Mouse (Mus musculus): ENCODE measurements at regions not wholly inside any gene's neighbourhood (a gene's known extent, or its start where the extent isn't known, plus 50 kb on each side); places are given as distances from the start of the nearest gene placed in this dataset.

DNA sequence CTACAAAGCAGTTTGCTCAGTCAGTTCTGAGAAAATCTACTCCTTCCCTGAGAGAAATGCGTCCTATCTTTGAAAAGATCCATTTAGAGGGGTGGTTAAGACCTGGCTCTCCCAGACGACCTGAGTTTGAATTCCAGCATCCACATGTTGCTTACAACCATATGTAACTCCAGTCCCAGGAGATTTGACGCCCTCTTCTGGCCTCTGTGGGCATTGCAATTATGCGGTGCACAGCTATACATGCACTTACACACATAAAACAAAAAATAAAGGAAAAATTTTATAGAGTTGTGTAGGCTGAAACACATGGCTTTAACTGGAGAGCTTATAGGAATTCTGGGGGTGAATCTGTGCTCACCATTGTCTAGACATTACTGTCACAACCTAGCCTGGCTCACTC lies 281.0 kb downstream of the Adra2a start:
- Histone ChIP-seq H3K4me1 (ENCODE audit: control insufficient read depth in 1 of 2, insufficient read depth in 2 of 2, low read length in 2 of 2) (no peaks in the 10 kb centered on the region), H3K27ac (ENCODE audit: control insufficient read depth, low read depth, low read length) (no peak overlapping the region), H3K36me3 (ENCODE audit: control insufficient read depth in 1 of 2, insufficient read depth in 2 of 2, low read length in 2 of 2) (no peaks in the 10 kb centered on the region), H3K9ac (ENCODE audit: control insufficient read depth, low read depth, low read length, poor library complexity, severe bottlenecking) (no peak overlapping the region), H3K4me3 (ENCODE audit: control insufficient read depth in 1 of 2, insufficient read depth in 1 of 2, low read depth in 2 of 2, low read length in 2 of 2) (no peak overlapping the region), H3K27me3 (ENCODE audit: control insufficient read depth in 1 of 2, insufficient read depth in 2 of 2, low read length in 2 of 2) (no peaks in the 10 kb centered on the region; a peak in 1 of 4 replicates), H3K9me3 (replicated peaks; ENCODE audit: insufficient read depth, low read length) (no peaks in the 10 kb centered on the region), H3K79me2 (ENCODE audit: control insufficient read depth, insufficient read depth, low read length, poor library complexity) (no peaks in the 10 kb centered on the region)
- TF ChIP-seq GABPA (IDR thresholded peaks at IDR 0.05; ENCODE audit: low read depth, low read length) (no peak), POLR2AphosphoS5 (IDR thresholded peaks at IDR 0.05; ENCODE audit: borderline replicate concordance, low read depth, low read length) (no peak), MYC (IDR thresholded peaks at IDR 0.05; ENCODE audit: low read depth, low read length) (no peak), MAX (IDR thresholded peaks at IDR 0.05; ENCODE audit: low read length) (no peak), ZC3H11A (IDR thresholded peaks at IDR 0.05; ENCODE audit: low read depth, low read length) (peak; percentile 57), NELFE (IDR thresholded peaks at IDR 0.05; ENCODE audit: low read depth, low read length) (no peak), ETS1 (IDR thresholded peaks at IDR 0.05; ENCODE audit: low read depth, low read length) (no peak), JUND (IDR thresholded peaks at IDR 0.05; ENCODE audit: low read depth, low read length) (no peak), ZKSCAN1 (IDR thresholded peaks at IDR 0.05; ENCODE audit: low read depth, low read length) (no peak), ZNF384 (IDR thresholded peaks at IDR 0.05; ENCODE audit: low read depth, low read length) (no peak), ZMIZ1 (IDR thresholded peaks at IDR 0.05; ENCODE audit: low read depth, low read length) (no peak), SMC3 (IDR thresholded peaks at IDR 0.05; ENCODE audit: low read depth, low read length) (peak; percentile 63), CHD2 (IDR thresholded peaks at IDR 0.05; ENCODE audit: low read length) (no peak), RAD21 (IDR thresholded peaks at IDR 0.05; ENCODE audit: low read depth, low read length) (peak; percentile 58), KAT2A (conservative IDR thresholded peaks at IDR 0.05; ENCODE audit: low read depth, low read length) (no peak), HCFC1 (IDR thresholded peaks at IDR 0.05; ENCODE audit: low read depth, low read length) (no peak), TCF12 (IDR thresholded peaks at IDR 0.05; ENCODE audit: low read depth, low read length) (no peak), USF2 (IDR thresholded peaks at IDR 0.05; ENCODE audit: borderline replicate concordance in 1 of 2, insufficient read depth in 1 of 2, low read depth in 1 of 2, low read length in 2 of 2) (no peak), POLR2A (IDR thresholded peaks at IDR 0.05; ENCODE audit: control insufficient read depth in 1 of 2, insufficient read depth in 1 of 2, low read depth in 1 of 2, low read length in 2 of 2, poor library complexity in 1 of 2) (no peak), TAL1 (IDR thresholded peaks at IDR 0.05; ENCODE audit: low read length) (no peak), RCOR1 (IDR thresholded peaks at IDR 0.05; ENCODE audit: low read depth, low read length) (no peak), CTCF (IDR thresholded peaks at IDR 0.05 in 2 of 3, conservative IDR thresholded peaks at IDR 0.05 in 1 of 3; ENCODE audit: control insufficient read depth in 1 of 3, insufficient read depth in 1 of 3, low read depth in 2 of 3, low read length in 3 of 3, poor library complexity in 1 of 3, severe bottlenecking in 1 of 3) (peak; percentile 41 to 56 (median 44); a peak in 4 of 6 replicates)
- DNase-seq (ENCODE audit: low read depth, low spot score), result peak; percentile 37

DNA sequence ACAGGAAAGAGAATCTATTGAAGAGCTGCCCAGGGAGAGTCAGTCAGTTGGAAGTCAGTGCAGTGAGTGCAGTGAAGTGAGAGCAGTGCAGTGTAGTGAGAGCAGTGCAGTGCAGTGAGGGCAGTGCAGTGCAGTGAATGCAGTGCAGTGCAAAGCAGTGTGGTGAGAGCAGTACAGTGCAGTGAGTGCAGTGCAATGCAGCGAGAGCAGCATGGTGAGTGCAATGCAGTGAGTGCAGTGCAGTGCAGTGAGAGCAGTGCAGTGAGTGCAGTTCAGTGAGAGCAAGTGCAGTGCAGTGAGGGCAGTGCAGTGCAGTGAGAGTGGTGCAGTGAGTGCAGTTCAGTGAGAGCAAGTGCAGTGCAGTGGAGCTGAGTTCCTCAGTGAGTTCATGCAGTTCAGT lies 288.2 kb downstream of the Adra2a start:
- no peak for DNase-seq (ENCODE audit: low read depth, low spot score)
- Histone ChIP-seq H3K4me1 (ENCODE audit: control insufficient read depth in 1 of 2, insufficient read depth in 2 of 2, low read length in 2 of 2) (no peaks in the 10 kb centered on the region), H3K27ac (ENCODE audit: control insufficient read depth, low read depth, low read length) (no peak overlapping the region), H3K4me3 (ENCODE audit: control insufficient read depth in 1 of 2, insufficient read depth in 1 of 2, low read depth in 2 of 2, low read length in 2 of 2) (no peak overlapping the region), H3K9ac (ENCODE audit: control insufficient read depth, low read depth, low read length, poor library complexity, severe bottlenecking) (no peak overlapping the region), H3K36me3 (ENCODE audit: control insufficient read depth in 1 of 2, insufficient read depth in 2 of 2, low read length in 2 of 2) (no peaks in the 10 kb centered on the region), H3K27me3 (ENCODE audit: control insufficient read depth in 1 of 2, insufficient read depth in 2 of 2, low read length in 2 of 2) (no peaks in the 10 kb centered on the region; a peak in 2 of 4 replicates), H3K9me3 (replicated peaks; ENCODE audit: insufficient read depth, low read length) (no peaks in the 10 kb centered on the region), H3K79me2 (ENCODE audit: control insufficient read depth, insufficient read depth, low read length, poor library complexity) (no peaks in the 10 kb centered on the region)
- no peak for TF ChIP-seq POLR2AphosphoS2 (IDR thresholded peaks at IDR 0.05; ENCODE audit: low read length)
- no peak for TF ChIP-seq CTCF (IDR thresholded peaks at IDR 0.05 in 2 of 3, conservative IDR thresholded peaks at IDR 0.05 in 1 of 3; ENCODE audit: control insufficient read depth in 1 of 3, insufficient read depth in 1 of 3, low read depth in 2 of 3, low read length in 3 of 3, poor library complexity in 1 of 3, severe bottlenecking in 1 of 3)
- no peak for TF ChIP-seq KAT2A (conservative IDR thresholded peaks at IDR 0.05; ENCODE audit: low read depth, low read length)
- no peak for TF ChIP-seq MAFK (IDR thresholded peaks at IDR 0.05; ENCODE audit: borderline replicate concordance, low read depth, low read length)
- no peak for TF ChIP-seq USF2 (IDR thresholded peaks at IDR 0.05; ENCODE audit: borderline replicate concordance in 1 of 2, insufficient read depth in 1 of 2, low read depth in 1 of 2, low read length in 2 of 2)
- peak; percentile 85; the same call in 1 of the 2 replicates for TF ChIP-seq POLR2AphosphoS5 (IDR thresholded peaks at IDR 0.05; ENCODE audit: borderline replicate concordance, low read depth, low read length)
- TF ChIP-seq RCOR1 (IDR thresholded peaks at IDR 0.05; ENCODE audit: low read depth, low read length), result no peak
- no peak for TF ChIP-seq TCF12 (IDR thresholded peaks at IDR 0.05; ENCODE audit: low read depth, low read length)

All from MEL (cell line).